Mouse (Mus musculus): ENCODE measurements around the gene Nkg7. TPM values are rescaled to one million over a fixed set of nuclear protein-coding genes. Genes with fewer than 3 reads are reported as not detected.

The Nkg7 gene
- polyA plus RNA-seq, 1 experiment from 2014 or later, result 3.8 TPM

DNA sequence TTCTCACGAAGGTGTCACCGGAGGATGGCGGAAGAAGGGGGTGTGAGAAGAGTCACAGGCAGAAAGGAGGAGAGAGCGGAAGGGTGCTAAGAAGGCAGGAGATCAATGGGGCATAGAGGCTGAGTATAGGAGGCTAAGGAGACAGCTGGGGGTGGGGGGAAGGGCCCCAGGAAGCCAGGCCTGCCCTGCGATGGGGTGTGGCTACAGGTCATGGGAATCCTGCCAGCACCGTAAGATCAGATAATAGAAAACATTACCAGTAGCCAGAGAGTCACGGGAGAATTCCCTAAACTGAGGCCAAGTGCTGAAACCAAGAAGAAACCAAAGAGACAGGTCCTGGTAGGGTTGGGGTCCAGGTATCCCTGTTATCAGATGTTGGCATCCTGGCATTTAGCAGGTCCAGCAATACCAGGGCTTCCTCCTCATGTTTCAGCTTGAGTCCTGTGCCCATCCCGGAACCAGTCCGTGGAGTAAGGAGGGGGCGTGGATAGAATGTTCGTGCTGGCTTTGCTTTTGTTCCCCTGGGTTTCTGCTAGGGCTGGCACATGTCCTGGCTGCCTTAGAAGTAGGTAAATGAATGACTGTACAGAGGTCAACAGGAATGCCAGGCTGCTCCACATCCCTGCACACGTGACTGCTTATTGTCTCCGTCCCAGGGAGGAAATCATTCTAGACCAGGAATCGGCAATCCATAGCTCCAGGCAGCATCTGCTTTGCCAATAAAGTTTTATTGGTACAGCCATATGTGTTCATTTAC, 16.9 kb downstream of the Nkg7 start:
- no peak overlapping the region for H3K9ac ChIP-seq (ENCODE audit: low read depth, low read length)
- ATAC-seq (replicated peaks; ENCODE audit: low FRiP score) (no peak), DNase-seq (ENCODE audit: low spot score) (no peak)
- H3K27me3 ChIP-seq (replicated peaks; ENCODE audit: control insufficient read depth, insufficient read depth, low read length), result no peaks in the 10 kb centered on the region
- 86% methylated on average over 14 of the region's 14 CpGs for WGBS
- peaks cover 32% of the 10 kb centered on the region for H3K36me3 ChIP-seq (ENCODE audit: control insufficient read depth, insufficient read depth, low read length)
- H3K9me3 ChIP-seq (ENCODE audit: control insufficient read depth, low read length), result no peaks in the 10 kb centered on the region
- H3K27ac ChIP-seq (ENCODE audit: low read depth, low read length), result no peak overlapping the region
- peaks cover 6% of the 10 kb centered on the region for H3K4me1 ChIP-seq (replicated peaks; ENCODE audit: control insufficient read depth, insufficient read depth, low read length)
- H3K4me2 ChIP-seq, result no peak overlapping the region
- H3K4me3 ChIP-seq (ENCODE audit: low read depth, low read length), result no peak overlapping the region

DNA sequence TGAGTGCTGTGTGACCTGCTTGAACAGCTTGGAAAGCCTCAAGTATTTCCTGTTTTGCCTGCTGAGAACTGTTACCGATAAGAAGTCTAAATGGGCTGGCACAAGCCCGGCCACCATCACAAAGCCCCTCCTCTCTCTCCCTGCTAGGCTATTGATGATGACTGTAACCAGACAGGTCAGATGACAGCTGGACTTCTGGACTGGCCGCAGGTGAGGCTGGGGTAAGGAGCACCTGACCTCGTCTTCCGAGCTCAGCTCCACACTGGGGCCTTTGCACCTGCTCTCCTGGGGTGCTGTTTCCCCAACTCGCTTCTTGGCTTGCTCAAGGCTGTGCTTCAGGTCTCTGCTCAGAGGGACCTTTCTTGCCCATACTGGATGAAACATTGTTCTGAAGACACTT, 17.5 kb downstream of the Nkg7 start:
- WGBS, result 77% methylated on average over 6 of the region's 6 CpGs
- H3K36me3 ChIP-seq (ENCODE audit: control insufficient read depth, insufficient read depth, low read length), result peaks cover 32% of the 10 kb centered on the region
- peaks cover under 1% of the 10 kb centered on the region for H3K4me1 ChIP-seq (replicated peaks; ENCODE audit: control insufficient read depth, insufficient read depth, low read length)
- H3K27ac ChIP-seq (ENCODE audit: low read depth, low read length), result no peak overlapping the region
- H3K9me3 ChIP-seq (ENCODE audit: control insufficient read depth, low read length), result no peaks in the 10 kb centered on the region
- H3K4me2 ChIP-seq, result no peak overlapping the region
- DNase-seq (ENCODE audit: low spot score), result no peak
- H3K4me3 ChIP-seq (ENCODE audit: low read depth, low read length), result no peak overlapping the region
- ATAC-seq (replicated peaks; ENCODE audit: low FRiP score), result no peak
- H3K27me3 ChIP-seq (replicated peaks; ENCODE audit: control insufficient read depth, insufficient read depth, low read length), result no peaks in the 10 kb centered on the region
- H3K9ac ChIP-seq (ENCODE audit: low read depth, low read length), result no peak overlapping the region

- Histone ChIP-seq H3K27me3 (replicated peaks; ENCODE audit: control insufficient read depth, insufficient read depth, low read length) (peaks cover 4% of the 10 kb centered on the region), H3K4me3 (ENCODE audit: low read depth, low read length) (no peak within 1 kb of the TSS), H3K9me3 (ENCODE audit: control insufficient read depth, low read length) (no peaks in the 10 kb centered on the region), H3K36me3 (ENCODE audit: control insufficient read depth, insufficient read depth, low read length) (no peaks in the 10 kb centered on the region), H3K4me2 (no peak within 1 kb of the TSS), H3K27ac (ENCODE audit: low read depth, low read length) (no peak within 1 kb of the TSS), H3K4me1 (replicated peaks; ENCODE audit: control insufficient read depth, insufficient read depth, low read length) (peaks cover 3% of the 10 kb centered on the region), H3K9ac (ENCODE audit: low read depth, low read length) (no peak within 1 kb of the TSS)
- ATAC-seq (replicated peaks; ENCODE audit: low FRiP score) (no peak), DNase-seq (ENCODE audit: low spot score) (no peak)
- 63% methylated on average over 4 of the region's 4 CpGs for WGBS
These were observed 26.0 kb downstream of the Nkg7 start, which contains the start of gene Vsig10l for GRCm38 (mm10) chr7:43462851-43463250. Gene Vsig10l (plus strand): TSS chr7:43463151.

DNA sequence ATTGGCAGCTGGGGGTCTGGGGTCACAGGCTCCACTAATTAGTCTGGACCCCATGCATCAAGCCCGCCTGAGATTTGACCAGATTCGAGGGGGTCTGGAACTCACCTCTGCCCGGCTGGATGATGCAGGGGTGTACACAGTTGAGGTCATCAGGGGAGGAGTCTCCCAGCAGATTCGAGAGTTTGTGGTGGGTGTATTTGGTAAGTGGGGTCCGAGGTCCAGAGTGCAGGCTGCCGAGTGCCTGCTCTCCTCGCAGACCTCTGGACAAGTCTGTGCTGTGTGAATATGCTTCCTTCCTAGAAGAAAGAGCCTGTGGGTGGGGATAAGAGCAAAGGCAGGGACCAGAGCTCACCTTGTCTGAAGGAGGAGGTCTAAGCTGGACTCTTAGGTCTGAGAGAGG, 27.1 kb downstream of the Nkg7 start:
- Histone ChIP-seq H3K9ac (ENCODE audit: low read depth, low read length) (no peak overlapping the region), H3K4me2 (no peak overlapping the region), H3K36me3 (ENCODE audit: control insufficient read depth, insufficient read depth, low read length) (no peaks in the 10 kb centered on the region), H3K4me3 (ENCODE audit: low read depth, low read length) (no peak overlapping the region), H3K9me3 (ENCODE audit: control insufficient read depth, low read length) (no peaks in the 10 kb centered on the region), H3K27ac (ENCODE audit: low read depth, low read length) (no peak overlapping the region), H3K27me3 (replicated peaks; ENCODE audit: control insufficient read depth, insufficient read depth, low read length) (peaks cover 4% of the 10 kb centered on the region), H3K4me1 (replicated peaks; ENCODE audit: control insufficient read depth, insufficient read depth, low read length) (peaks cover 3% of the 10 kb centered on the region)
- 64% methylated on average over 7 of the region's 7 CpGs for WGBS
- ATAC-seq (replicated peaks; ENCODE audit: low FRiP score) (no peak), DNase-seq (ENCODE audit: low spot score) (no peak)

DNA sequence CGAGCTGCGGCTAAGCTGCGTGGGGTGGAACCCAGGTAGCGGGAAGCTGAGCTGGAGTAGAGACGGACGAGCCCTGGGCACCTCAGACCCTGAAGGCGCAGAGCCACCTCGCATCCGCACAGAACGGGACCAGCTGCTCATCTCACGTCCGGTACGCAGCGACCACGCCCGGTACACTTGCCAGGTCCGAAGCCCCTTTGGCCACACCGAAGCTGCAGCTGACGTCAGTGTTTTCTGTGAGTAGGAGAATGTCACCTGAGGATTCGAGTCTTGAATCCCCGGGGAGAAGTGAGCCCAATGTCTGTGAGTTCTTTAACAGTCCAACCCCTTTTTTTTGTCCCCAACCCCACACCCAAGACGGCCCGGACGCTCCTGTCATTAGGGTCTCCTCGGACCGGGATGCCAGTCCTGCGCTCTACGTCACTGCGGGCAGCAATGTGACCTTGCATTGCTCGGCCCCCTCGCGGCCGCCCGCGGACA, 28.0 kb downstream of the Nkg7 start:
- Histone ChIP-seq H3K27me3 (replicated peaks; ENCODE audit: control insufficient read depth, insufficient read depth, low read length) (peaks cover 4% of the 10 kb centered on the region), H3K4me1 (replicated peaks; ENCODE audit: control insufficient read depth, insufficient read depth, low read length) (peaks cover 3% of the 10 kb centered on the region), H3K4me2 (peak overlapping the region; percentile 75), H3K27ac (ENCODE audit: low read depth, low read length) (no peak overlapping the region), H3K9me3 (ENCODE audit: control insufficient read depth, low read length) (no peaks in the 10 kb centered on the region), H3K4me3 (ENCODE audit: low read depth, low read length) (peak overlapping the region; percentile 45), H3K9ac (ENCODE audit: low read depth, low read length) (peak overlapping the region; percentile 70), H3K36me3 (ENCODE audit: control insufficient read depth, insufficient read depth, low read length) (no peaks in the 10 kb centered on the region)
- DNase-seq (ENCODE audit: low spot score), result no peak
- 0 out of 2 replicates have a peak, but pooled peaks have one; percentile 3 for ATAC-seq (replicated peaks; ENCODE audit: low FRiP score)
- WGBS, result 6% methylated on average over 35 of the region's 35 CpGs

DNA sequence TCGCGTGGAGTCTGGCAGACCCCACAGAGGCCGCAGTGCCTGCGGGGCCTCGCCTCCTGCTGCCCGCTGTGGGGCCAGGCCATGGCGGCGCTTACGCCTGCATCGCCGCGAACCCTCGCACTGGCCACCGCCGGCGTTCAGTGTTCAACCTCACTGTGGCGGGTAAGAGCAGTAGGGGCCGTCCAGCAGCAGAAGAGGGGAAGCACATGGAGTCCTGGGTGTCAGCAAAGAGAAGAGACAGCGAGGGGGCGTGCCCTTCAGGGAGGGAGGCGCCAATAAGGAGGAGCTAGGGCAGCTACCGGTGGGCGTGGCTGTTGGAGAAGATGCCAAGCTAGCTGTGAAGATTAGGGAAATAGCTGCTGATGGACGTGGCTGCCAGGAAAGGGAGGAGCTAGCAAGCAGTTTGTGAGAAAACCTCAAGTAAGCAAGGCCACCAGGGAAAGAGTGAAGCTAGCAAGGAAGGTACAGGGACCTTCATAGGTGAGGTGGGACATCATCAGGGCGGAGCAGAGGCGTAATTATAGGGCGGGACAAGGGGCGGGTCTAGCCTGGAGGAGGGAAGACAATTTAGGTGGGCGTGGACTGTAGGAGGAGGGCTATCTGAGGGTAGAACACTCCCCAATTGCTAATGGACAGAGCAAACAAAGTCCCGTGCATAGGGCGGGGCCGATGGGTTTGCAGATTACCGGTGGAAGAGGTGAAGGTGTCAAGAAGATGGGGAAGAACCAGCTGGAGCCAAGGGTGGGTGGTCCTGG, 28.6 kb downstream of the Nkg7 start:
- DNase-seq (ENCODE audit: low spot score) (peak; percentile 85), ATAC-seq (replicated peaks; ENCODE audit: low FRiP score) (peak; percentile 88)
- H3K9ac ChIP-seq (ENCODE audit: low read depth, low read length), result peak overlapping the region; percentile 70
- H3K4me3 ChIP-seq (ENCODE audit: low read depth, low read length), result peak overlapping the region; percentile 45
- peak overlapping the region; percentile 75 for H3K4me2 ChIP-seq
- peaks cover 4% of the 10 kb centered on the region for H3K27me3 ChIP-seq (replicated peaks; ENCODE audit: control insufficient read depth, insufficient read depth, low read length)
- H3K9me3 ChIP-seq (ENCODE audit: control insufficient read depth, low read length), result no peaks in the 10 kb centered on the region
- 2% methylated on average over 33 of the region's 33 CpGs for WGBS
- peaks cover 3% of the 10 kb centered on the region for H3K4me1 ChIP-seq (replicated peaks; ENCODE audit: control insufficient read depth, insufficient read depth, low read length)
- no peak overlapping the region for H3K27ac ChIP-seq (ENCODE audit: low read depth, low read length)
- H3K36me3 ChIP-seq (ENCODE audit: control insufficient read depth, insufficient read depth, low read length), result no peaks in the 10 kb centered on the region

DNA sequence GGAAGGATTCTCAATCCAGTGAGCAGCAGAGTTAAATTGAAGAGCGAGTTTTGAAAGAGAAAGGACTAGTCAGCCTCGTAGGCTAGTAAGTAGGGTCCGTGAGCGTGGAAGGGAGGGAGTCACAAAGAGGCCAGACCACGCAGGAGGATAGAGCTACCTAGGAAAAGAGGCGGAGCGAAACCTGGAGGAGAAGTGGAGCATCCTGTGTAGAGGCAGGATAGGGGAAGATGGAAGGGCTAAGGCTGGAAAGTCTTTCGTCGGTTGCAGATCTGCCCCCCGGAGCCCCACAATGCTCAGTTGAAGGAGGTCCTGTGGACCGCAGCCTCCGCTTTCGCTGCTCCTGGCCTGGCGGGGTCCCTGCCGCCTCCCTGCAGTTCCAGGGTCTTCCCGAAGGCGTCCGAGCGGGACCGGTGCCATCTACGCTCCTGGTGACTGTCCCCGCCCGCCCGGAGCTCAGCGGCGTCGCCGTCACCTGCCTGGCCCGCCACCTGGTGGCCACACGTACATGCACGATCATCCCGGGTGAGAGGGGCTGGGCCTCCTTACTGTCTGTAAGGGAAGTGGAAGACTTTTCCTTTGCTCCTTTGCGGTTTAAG, 29.3 kb downstream of the Nkg7 start:
- Histone ChIP-seq H3K9me3 (ENCODE audit: control insufficient read depth, low read length) (no peaks in the 10 kb centered on the region), H3K9ac (ENCODE audit: low read depth, low read length) (peak overlapping the region; percentile 52; the same call in 1 of the 2 replicates), H3K4me1 (replicated peaks; ENCODE audit: control insufficient read depth, insufficient read depth, low read length) (peaks cover 3% of the 10 kb centered on the region), H3K4me3 (ENCODE audit: low read depth, low read length) (peak overlapping the region; percentile 45), H3K27ac (ENCODE audit: low read depth, low read length) (no peak overlapping the region), H3K27me3 (replicated peaks; ENCODE audit: control insufficient read depth, insufficient read depth, low read length) (peaks cover 4% of the 10 kb centered on the region), H3K4me2 (peak overlapping the region; percentile 75), H3K36me3 (ENCODE audit: control insufficient read depth, insufficient read depth, low read length) (no peaks in the 10 kb centered on the region)
- ATAC-seq (replicated peaks; ENCODE audit: low FRiP score) (peak; percentile 65), DNase-seq (ENCODE audit: low spot score) (peak; percentile 83)
- under 1% methylated on average over 30 of the region's 33 CpGs for WGBS

DNA sequence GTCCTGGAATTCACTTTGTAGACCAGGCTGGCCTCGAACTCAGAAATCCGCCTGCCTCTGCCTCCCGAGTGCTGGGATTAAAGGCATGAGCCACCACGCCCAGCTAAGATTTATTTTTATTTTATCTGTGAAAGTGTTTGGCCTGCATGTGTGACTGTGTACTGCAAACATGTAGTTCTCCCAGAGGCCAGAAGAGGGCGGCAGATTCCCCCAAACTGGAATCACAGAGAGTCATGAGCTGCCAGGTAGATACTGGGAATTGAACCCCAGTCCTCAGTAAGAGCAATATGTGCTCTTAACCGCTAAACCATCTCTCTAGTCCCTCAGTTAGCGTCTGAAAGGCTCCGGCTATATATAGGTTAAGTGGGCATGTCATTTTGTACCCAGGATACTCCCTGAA, 33.5 kb downstream of the Nkg7 start:
- Histone ChIP-seq H3K9me3 (ENCODE audit: control insufficient read depth, low read length) (no peaks in the 10 kb centered on the region), H3K4me2 (no peak overlapping the region), H3K36me3 (ENCODE audit: control insufficient read depth, insufficient read depth, low read length) (no peaks in the 10 kb centered on the region), H3K27ac (ENCODE audit: low read depth, low read length) (no peak overlapping the region), H3K4me3 (ENCODE audit: low read depth, low read length) (no peak overlapping the region), H3K9ac (ENCODE audit: low read depth, low read length) (no peak overlapping the region), H3K4me1 (replicated peaks; ENCODE audit: control insufficient read depth, insufficient read depth, low read length) (no peaks in the 10 kb centered on the region; the same call in 1 of the 2 replicates), H3K27me3 (replicated peaks; ENCODE audit: control insufficient read depth, insufficient read depth, low read length) (peaks cover 15% of the 10 kb centered on the region)
- WGBS, result 37% methylated on average over 8 of the region's 8 CpGs
- DNase-seq (ENCODE audit: low spot score) (no peak), ATAC-seq (replicated peaks; ENCODE audit: low FRiP score) (no peak)

All from liver, embryonic 11.5 days (tissue).